Mouse (Mus musculus): ENCODE data around the gene Enthd1. TPM values are rescaled to one million over a fixed set of nuclear protein-coding genes. Genes with fewer than 3 reads are reported as not detected.
"Not testable (repeated sequence)": the region's sequence is repeated elsewhere in the genome, so short reads cannot be mapped to it uniquely, and the experiment has no call there.

Enthd1 gene
- polyA plus RNA-seq, 1 experiment from 2014 or later, result not detected

DNA sequence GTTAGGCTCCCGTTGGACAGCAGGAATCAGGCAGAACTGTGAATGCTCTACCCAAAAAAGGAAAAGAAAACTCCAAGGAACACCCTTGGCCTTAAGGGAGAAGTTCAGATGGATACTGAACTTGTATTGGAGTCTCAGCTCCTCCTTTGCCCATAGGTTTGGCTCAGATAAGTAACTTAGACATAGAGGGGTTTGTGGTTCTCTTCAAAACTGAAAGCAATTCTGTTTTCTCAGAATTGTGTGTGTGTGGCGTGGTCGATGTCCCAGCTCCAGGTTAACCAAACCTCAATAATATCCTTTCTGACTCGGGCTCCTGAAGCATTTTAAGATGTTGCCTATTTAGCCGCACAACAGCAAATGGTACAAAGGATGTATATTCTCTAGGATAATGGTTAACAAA, 25.7 kb upstream of the Enthd1 start:
- WGBS, result 92% methylated on average over 5 of the region's 5 CpGs
- H3K27ac ChIP-seq (replicated peaks), result no peak overlapping the region
- peaks cover 22% of the 10 kb centered on the region for H3K4me1 ChIP-seq
- no peaks in the 10 kb centered on the region; the same call in 1 of the 2 replicates for H3K27me3 ChIP-seq
- H3K4me2 ChIP-seq (replicated peaks), result no peak overlapping the region
- H3K9ac ChIP-seq (replicated peaks), result no peak overlapping the region
- H3K9me3 ChIP-seq, result no peaks in the 10 kb centered on the region
- no peak overlapping the region for H3K4me3 ChIP-seq
- no peaks in the 10 kb centered on the region for H3K36me3 ChIP-seq
- ATAC-seq (ENCODE audit: low FRiP score, low read depth), result no peak

- 15% methylated on average over 4 of the region's 4 CpGs for WGBS
- Histone ChIP-seq H3K27me3 (no peaks in the 10 kb centered on the region; the same call in 1 of the 2 replicates), H3K9ac (replicated peaks) (no peak overlapping the region), H3K36me3 (no peaks in the 10 kb centered on the region), H3K4me2 (replicated peaks) (0 out of 2 replicates have a peak overlapping the region, but pooled peaks have one; percentile 17), H3K27ac (replicated peaks) (no peak overlapping the region), H3K4me3 (no peak overlapping the region), H3K9me3 (no peaks in the 10 kb centered on the region), H3K4me1 (peaks cover 19% of the 10 kb centered on the region)
- ATAC-seq (ENCODE audit: low FRiP score, low read depth), result no peak
Measured at GRCm38 (mm10) chr15:80586296-80586695, 21.3 kb upstream of the Enthd1 start.

DNA sequence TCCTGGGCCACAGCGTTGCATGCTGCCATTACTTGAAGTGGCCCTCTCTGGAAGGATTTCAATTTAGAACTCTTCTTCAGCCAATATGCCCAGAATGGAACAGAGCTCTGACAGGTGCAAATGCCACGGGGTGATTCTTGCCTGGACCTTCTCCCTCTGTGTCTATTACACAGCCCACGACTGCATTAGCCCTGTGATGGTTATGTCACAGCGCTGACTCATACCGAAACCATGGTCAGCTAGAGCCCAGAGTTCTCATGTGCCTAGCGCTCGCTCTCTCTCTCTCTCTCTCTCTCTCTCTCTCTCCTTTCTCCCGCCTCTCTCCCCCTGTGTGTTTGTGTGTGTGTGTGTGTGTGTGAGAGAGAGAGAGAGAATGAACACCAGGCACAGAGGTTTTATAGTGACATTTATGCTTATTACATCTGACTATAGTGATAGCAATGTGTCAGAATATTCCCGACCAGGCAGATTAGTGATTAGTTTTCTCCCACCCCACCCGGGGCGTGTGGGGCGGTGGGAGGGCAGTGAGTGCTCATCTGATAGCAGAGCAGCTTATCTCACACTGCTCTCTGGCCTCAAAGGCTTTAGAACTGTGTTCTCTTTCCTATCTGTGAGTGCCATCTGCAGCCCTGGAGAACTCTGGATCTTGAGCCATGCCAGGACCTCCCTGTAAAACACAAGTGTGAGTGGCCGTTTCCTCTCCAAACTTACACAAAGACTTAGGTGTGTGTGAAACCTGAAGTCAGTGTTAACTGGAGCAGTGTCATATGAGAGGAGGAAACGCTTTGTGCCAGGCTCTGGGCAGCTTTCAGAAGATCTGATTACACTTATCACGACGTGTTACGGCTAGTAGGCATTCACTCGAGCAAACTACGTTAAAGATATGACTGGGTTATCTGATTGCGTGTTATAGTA, 17.9 kb upstream of the Enthd1 start:
- H3K4me1 ChIP-seq, result peaks cover 14% of the 10 kb centered on the region
- H3K9ac ChIP-seq (replicated peaks), result no peak overlapping the region
- WGBS, result 80% methylated on average over 19 of the region's 20 CpGs
- H3K27ac ChIP-seq (replicated peaks), result no peak overlapping the region
- H3K4me3 ChIP-seq, result no peak overlapping the region
- no peak overlapping the region for H3K4me2 ChIP-seq (replicated peaks)
- H3K9me3 ChIP-seq, result no peaks in the 10 kb centered on the region
- ATAC-seq (ENCODE audit: low FRiP score, low read depth), result no peak
- peaks cover 4% of the 10 kb centered on the region; the same call in 1 of the 2 replicates for H3K27me3 ChIP-seq
- no peaks in the 10 kb centered on the region for H3K36me3 ChIP-seq

GRCm38 (mm10) chr15:80580585-80580984, 15.6 kb upstream of the Enthd1 start:
- ATAC-seq (ENCODE audit: low FRiP score, low read depth); H3K9ac ChIP-seq (replicated peaks); H3K27ac ChIP-seq (replicated peaks); H3K4me2 ChIP-seq (replicated peaks); H3K4me3 ChIP-seq; H3K4me1 ChIP-seq; H3K9me3 ChIP-seq; H3K36me3 ChIP-seq: not testable (repeated sequence)
- 80% methylated on average over 1 of the region's 1 CpGs for WGBS
- peaks cover 16% of the 10 kb centered on the region for H3K27me3 ChIP-seq

DNA sequence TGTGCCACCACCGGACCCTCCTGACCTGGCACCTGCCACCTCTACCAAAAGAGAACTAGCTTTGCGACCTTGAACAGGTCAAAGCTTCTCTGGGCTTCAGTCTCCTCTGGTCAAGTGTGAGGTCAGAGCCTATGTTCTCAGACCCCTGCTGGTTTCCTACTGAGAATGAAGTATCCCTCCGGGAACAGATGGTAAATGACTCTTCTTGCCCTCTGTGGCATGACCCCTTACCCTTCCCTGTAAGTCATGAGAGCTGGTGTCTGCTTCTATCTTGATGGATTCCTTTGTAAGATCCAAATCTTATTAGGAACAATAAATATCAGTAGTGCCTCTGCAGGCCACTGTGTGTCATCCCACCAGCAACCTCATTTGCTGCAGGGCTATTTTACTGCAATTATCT, 14.2 kb upstream of the Enthd1 start:
- H3K27me3 ChIP-seq, result peaks cover 16% of the 10 kb centered on the region
- H3K4me2 ChIP-seq (replicated peaks), result no peak overlapping the region
- no peak overlapping the region for H3K9ac ChIP-seq (replicated peaks)
- H3K4me3 ChIP-seq, result no peak overlapping the region
- H3K36me3 ChIP-seq, result no peaks in the 10 kb centered on the region
- H3K4me1 ChIP-seq, result peaks cover 9% of the 10 kb centered on the region
- no peak for ATAC-seq (ENCODE audit: low FRiP score, low read depth)
- no peak overlapping the region for H3K27ac ChIP-seq (replicated peaks)
- no peaks in the 10 kb centered on the region for H3K9me3 ChIP-seq
- WGBS, result 80% methylated on average over 3 of the region's 3 CpGs

DNA sequence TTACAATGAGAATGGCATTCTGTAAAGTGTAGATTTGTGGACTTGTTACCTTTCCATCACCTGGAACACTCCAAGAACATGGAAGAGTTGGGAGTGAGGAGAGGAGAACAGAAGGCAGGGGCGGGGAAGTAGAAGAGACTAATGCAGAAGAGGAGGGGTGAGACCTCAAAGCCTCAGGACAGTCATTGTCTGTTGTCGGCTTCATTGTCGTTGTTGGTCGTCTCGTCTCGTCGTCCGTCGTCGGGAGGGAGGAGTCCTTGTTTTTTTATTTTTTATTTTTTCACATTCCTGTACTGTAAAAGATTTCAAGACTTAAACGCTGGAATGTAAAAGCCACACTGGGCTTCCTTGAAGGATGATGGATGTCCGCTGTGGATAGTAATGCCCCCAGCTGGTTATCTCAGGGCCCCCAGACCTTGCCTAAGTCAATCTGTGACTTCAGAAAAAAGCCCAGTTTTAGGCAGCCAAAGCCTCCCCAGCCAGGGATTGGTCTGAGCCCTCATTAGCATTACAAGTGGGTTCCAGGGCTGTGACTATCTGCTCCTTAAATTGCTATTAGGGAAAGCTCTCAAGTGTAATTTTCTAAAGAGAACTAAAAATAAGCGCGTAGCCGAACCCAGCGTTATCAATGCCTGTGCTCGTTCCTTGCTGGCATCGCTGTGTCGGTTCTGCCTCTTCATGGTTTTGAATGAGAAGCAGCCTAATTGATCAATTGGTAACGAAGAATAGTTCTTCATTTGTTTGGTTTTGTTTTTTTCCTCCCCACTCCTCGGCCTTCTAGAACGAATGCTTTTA, 12.4 kb upstream of the Enthd1 start:
- Histone ChIP-seq H3K9me3 (no peaks in the 10 kb centered on the region), H3K27me3 (peaks cover 16% of the 10 kb centered on the region), H3K36me3 (no peaks in the 10 kb centered on the region), H3K4me2 (replicated peaks) (peak overlapping the region; percentile 36), H3K4me1 (peaks cover 9% of the 10 kb centered on the region), H3K27ac (replicated peaks) (no peak overlapping the region), H3K4me3 (no peak overlapping the region), H3K9ac (replicated peaks) (no peak overlapping the region)
- ATAC-seq (ENCODE audit: low FRiP score, low read depth), result no peak
- 10% methylated on average over 22 of the region's 22 CpGs for WGBS

GRCm38 (mm10) chr15:80576415-80576994, 11.5 kb upstream of the Enthd1 start:
- peaks cover 16% of the 10 kb centered on the region for H3K27me3 ChIP-seq
- no peak overlapping the region for H3K9ac ChIP-seq (replicated peaks)
- H3K9me3 ChIP-seq, result no peaks in the 10 kb centered on the region
- no peak overlapping the region for H3K4me2 ChIP-seq (replicated peaks)
- peaks cover 9% of the 10 kb centered on the region for H3K4me1 ChIP-seq
- WGBS, result 80% methylated on average over 11 of the region's 11 CpGs
- H3K36me3 ChIP-seq, result no peaks in the 10 kb centered on the region
- H3K4me3 ChIP-seq, result no peak overlapping the region
- ATAC-seq (ENCODE audit: low FRiP score, low read depth), result no peak
- no peak overlapping the region for H3K27ac ChIP-seq (replicated peaks)

DNA sequence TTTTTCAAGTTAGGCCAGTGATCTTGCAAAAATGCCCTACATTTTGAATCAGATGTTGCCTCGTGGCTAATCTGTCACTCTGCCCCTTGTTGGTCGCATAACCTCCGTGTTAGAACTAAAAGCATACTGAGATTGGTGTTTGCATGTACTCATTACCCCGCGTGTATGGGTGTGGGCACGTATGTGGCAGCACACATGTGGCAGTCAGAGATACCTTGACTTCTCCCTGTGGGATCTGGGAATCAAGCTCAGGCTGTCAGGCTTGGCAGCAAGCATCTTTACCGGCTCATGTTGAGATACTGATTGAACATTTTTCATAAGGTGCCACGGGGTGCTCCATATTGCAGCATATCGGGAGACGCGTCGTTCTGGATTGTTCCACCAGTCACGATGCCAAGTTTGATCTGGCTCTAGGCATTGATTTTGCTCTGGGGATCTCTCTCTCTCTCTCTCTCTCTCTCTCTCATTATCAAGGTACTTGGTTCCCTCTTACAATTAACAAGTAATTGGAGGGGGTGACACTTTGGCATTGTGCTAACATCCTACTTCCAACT, 10.9 kb upstream of the Enthd1 start:
- H3K4me3 ChIP-seq, result no peak overlapping the region
- no peak overlapping the region for H3K9ac ChIP-seq (replicated peaks)
- peaks cover 9% of the 10 kb centered on the region for H3K4me1 ChIP-seq
- H3K4me2 ChIP-seq (replicated peaks), result no peak overlapping the region
- H3K27me3 ChIP-seq, result peaks cover 16% of the 10 kb centered on the region
- no peak overlapping the region for H3K27ac ChIP-seq (replicated peaks)
- no peak for ATAC-seq (ENCODE audit: low FRiP score, low read depth)
- no peaks in the 10 kb centered on the region for H3K9me3 ChIP-seq
- no peaks in the 10 kb centered on the region for H3K36me3 ChIP-seq
- 95% methylated on average over 13 of the region's 13 CpGs for WGBS

- H3K27ac ChIP-seq (replicated peaks), result no peak overlapping the region
- 90% methylated on average over 17 of the region's 17 CpGs for WGBS
- ATAC-seq (ENCODE audit: low FRiP score, low read depth), result no peak
Measured at GRCm38 (mm10) chr15:80574211-80575040, 9.5 kb upstream of the Enthd1 start.

GRCm38 (mm10) chr15:80572811-80573520, 8.0 kb upstream of the Enthd1 start:
- no peak overlapping the region for H3K27ac ChIP-seq (replicated peaks)
- no peaks in the 10 kb centered on the region for H3K36me3 ChIP-seq
- H3K4me3 ChIP-seq, result no peak overlapping the region
- peaks cover 15% of the 10 kb centered on the region for H3K27me3 ChIP-seq
- no peak for ATAC-seq (ENCODE audit: low FRiP score, low read depth)
- WGBS, result 83% methylated on average over 9 of the region's 9 CpGs
- peaks cover 9% of the 10 kb centered on the region for H3K4me1 ChIP-seq
- H3K9me3 ChIP-seq, result no peaks in the 10 kb centered on the region
- H3K9ac ChIP-seq (replicated peaks), result no peak overlapping the region
- H3K4me2 ChIP-seq (replicated peaks), result no peak overlapping the region

More at GRCm38 (mm10) chr15:80574211-80575040, 9.5 kb upstream of the Enthd1 start:
- Histone ChIP-seq H3K9me3 (no peaks in the 10 kb centered on the region), H3K9ac (replicated peaks) (no peak overlapping the region), H3K27me3 (peaks cover 16% of the 10 kb centered on the region), H3K4me2 (replicated peaks) (no peak overlapping the region), H3K36me3 (no peaks in the 10 kb centered on the region), H3K4me1 (peaks cover 9% of the 10 kb centered on the region), H3K4me3 (no peak overlapping the region)

Data from midbrain, embryonic 12.5 days (tissue).